Mouse (Mus musculus): ENCODE measurements around the gene Nat10.

DNA sequence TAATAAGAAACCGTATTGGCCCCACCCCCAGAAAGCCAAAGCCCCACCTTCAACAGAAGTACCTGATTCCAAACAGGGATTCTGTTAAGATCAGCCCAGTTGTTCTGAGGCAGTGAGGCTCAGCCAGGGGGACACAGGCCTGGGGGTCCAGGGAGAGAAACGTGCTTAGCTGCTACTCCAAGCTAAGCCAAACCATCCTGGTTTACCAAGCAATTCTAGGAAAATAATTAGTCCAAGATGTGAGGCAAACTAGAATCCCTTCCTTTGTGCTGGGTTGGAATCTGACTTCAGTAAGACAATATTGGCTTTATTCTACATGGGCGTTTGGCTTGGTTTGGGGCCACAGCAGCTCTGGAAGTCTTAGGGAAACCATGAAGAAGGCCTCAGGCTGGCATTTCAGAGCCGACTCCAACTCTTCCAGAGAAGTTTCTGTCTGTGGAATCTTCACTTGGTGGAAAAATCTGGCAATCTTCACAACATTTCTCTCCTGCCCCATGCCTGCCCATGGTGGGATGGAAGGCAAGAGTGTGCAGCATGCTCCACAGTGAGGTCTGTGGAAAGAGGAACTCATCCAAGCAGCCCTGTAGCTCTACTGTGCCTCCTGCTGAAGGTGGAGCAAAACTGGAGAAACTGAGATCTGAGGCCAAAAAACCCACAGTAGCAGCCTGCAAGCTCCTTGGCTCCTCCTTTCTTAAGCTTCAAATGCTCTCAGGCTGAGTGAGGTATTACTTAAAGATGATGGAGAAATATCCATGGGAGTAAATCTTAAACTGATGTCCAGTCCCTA is 66.1 kb downstream of the Nat10 start:
- TF ChIP-seq CTCF (IDR thresholded peaks at IDR 0.05; ENCODE audit: low read depth) = no peak
- no peak for TF ChIP-seq EP300 (optimal IDR thresholded peaks at IDR 0.05)
